Mouse (Mus musculus) liver, embryonic 14.5 days (tissue): ENCODE results near the gene Vkorc1l1. TPM values are rescaled to one million over a fixed set of nuclear protein-coding genes. Genes with fewer than 3 reads are reported as not detected.

Source experiments
- ATAC-seq: fragments of 200-750 bp; cut with Nextera tagmentation; 2 replicates; pipeline ENCODE4 v1.8.0; 2017; ENCODE audit warnings: moderate number of reproducible peaks, mild to moderate bottlenecking, moderate library complexity; ENCODE audit not compliant: insufficient read depth
- DNase-seq, 3 experiments: peaks; one replicate each; pipeline ENCODE4 v3.0.0-alpha.2; 2012 to 2013; ENCODE audit warnings: low read depth in 3 of 3, low spot score in 3 of 3
- H3K27ac ChIP-seq: fragments of 300-500 bp; sonication (generic); 2 replicates; pipeline ENCODE4 v1.5.1; 2014; ENCODE audit warnings: moderate library complexity, mild to moderate bottlenecking, control low read depth, inconsistent platforms
- H3K27me3 ChIP-seq: fragments of 300-500 bp; sonication (generic); 2 replicates; pipeline ENCODE4 v1.6.1; 2014; ENCODE audit warnings: mild to moderate bottlenecking, low read length, moderate library complexity; ENCODE audit not compliant: control insufficient read depth, insufficient read depth
- H3K36me3 ChIP-seq: fragments of 300-500 bp; sonication (generic); replicated peaks from 2 replicates; pipeline ENCODE4 v1.6.1; 2014; ENCODE audit warnings: low read depth; ENCODE audit not compliant: control insufficient read depth, insufficient read depth
- H3K4me1 ChIP-seq, 2 experiments: fragments of 200-500 bp in 1 of 2; fragments of 300-500 bp in 1 of 2; sonication (generic) in 1 of 2; replicated peaks; 2 replicates each; pipeline ENCODE4 v1.6.1; 2012 to 2014; ENCODE audit warnings: antibody characterized with exemption in 1 of 2, inconsistent platforms in 1 of 2, low read length in 1 of 2; ENCODE audit not compliant: control insufficient read depth in 2 of 2, insufficient read depth in 2 of 2
- H3K4me2 ChIP-seq: fragments of 300-500 bp; sonication (generic); 2 replicates; pipeline ENCODE4 v1.6.1; 2014; ENCODE audit warnings: low read depth, mild to moderate bottlenecking, control low read depth, moderate library complexity
- H3K4me3 ChIP-seq, 2 experiments: fragments of 200-500 bp in 1 of 2; fragments of 300-500 bp in 1 of 2; sonication (generic) in 1 of 2; 2 replicates each; pipeline ENCODE4 v1.5.1; 2012 to 2014; ENCODE audit warnings: low read depth in 2 of 2, low read length in 2 of 2, mild to moderate bottlenecking in 2 of 2, control low read depth in 1 of 2, inconsistent platforms in 1 of 2, moderate library complexity in 1 of 2; ENCODE audit not compliant: insufficient read depth in 1 of 2
- H3K9ac ChIP-seq: fragments of 300-500 bp; sonication (generic); replicated peaks from 2 replicates; pipeline ENCODE4 v1.6.1; 2014; ENCODE audit warnings: mild to moderate bottlenecking, control low read depth, moderate library complexity
- H3K9me3 ChIP-seq: fragments of 300-500 bp; sonication (generic); 2 replicates; pipeline ENCODE4 v1.6.1; 2016; ENCODE audit warnings: low read length, mixed read lengths; ENCODE audit not compliant: control insufficient read depth
- CTCF ChIP-seq: IDR thresholded peaks from 2 replicates; pipeline ENCODE4 v1.5.1; 2016; ENCODE audit warnings: antibody characterized with exemption, low read depth, control low read depth
- EP300 ChIP-seq: IDR thresholded peaks from 2 replicates; pipeline ENCODE4 v1.6.1; 2016; ENCODE audit warnings: antibody characterized with exemption, low read depth
- WGBS: fragments of 180-500 bp; shearing (Covaris S2); extraction: QIAGEN DNeasy Blood & Tissue Kit; methylation state at CpG from one replicate; pipeline ENCODE4 v1.1.7; 2014; ENCODE audit not compliant: insufficient replicate concordance; 5-methylcytosine and 5-hydroxymethylcytosine counted together
- polyA plus RNA-seq, 2 experiments: library from polyadenylated mRNA; depleted of rRNA in 1 of 2; stranded (reverse) in 1 of 2; unstranded in 1 of 2; fragments of >200 nt; fragmentation: Nextera tagmentation in 1 of 2; extraction: Ambion mirVana in 1 of 2; gene quantifications; 2 replicates each; pipeline versions ENCODE4 v1.2.1 to v1.2.3; 2012 to 2014

The Vkorc1l1 gene
- polyA plus RNA-seq, 2 experiments, result 16.6 to 17.5 TPM

- ATAC-seq (peak; percentile 88), DNase-seq (peak; percentile 79 to 89 (median 82))
- H3K9me3 ChIP-seq, result no peaks in the 10 kb centered on the region
- peak overlapping the region; percentile 71 for H3K4me2 ChIP-seq
- H3K4me3 ChIP-seq, result peak overlapping the region; percentile 54 to 71
- whole genome bisulfite sequencing, result under 1% methylated on average over 32 of the region's 32 CpGs
- peak overlapping the region; percentile 71 for H3K27ac ChIP-seq
- peak; percentile 94 for TF ChIP-seq CTCF
- TF ChIP-seq EP300, result no peak
- no peaks in the 10 kb centered on the region for H3K27me3 ChIP-seq
- H3K9ac ChIP-seq, result peak overlapping the region; percentile 49
- peaks cover 0 to 9% of the 10 kb centered on the region in 2 experiments for H3K4me1 ChIP-seq
- H3K36me3 ChIP-seq, result no peaks in the 10 kb centered on the region
Measured at GRCm38 (mm10) chr5:130023767-130024539, 82.2 kb downstream of the Vkorc1l1 start.

GRCm38 (mm10) chr5:130027134-130027533, 85.4 kb downstream of the Vkorc1l1 start:
- Histone ChIP-seq H3K27me3 (no peaks in the 10 kb centered on the region), H3K4me1 (peaks cover 0 to 16% of the 10 kb centered on the region in 2 experiments), H3K27ac (no peak overlapping the region), H3K4me3 (no peak overlapping the region), H3K9me3 (no peaks in the 10 kb centered on the region), H3K9ac (no peak overlapping the region), H3K4me2 (no peak overlapping the region), H3K36me3 (no peaks in the 10 kb centered on the region)
- ATAC-seq (no peak), DNase-seq (no peak)
- TF ChIP-seq CTCF, result no peak
- WGBS, result 48% methylated on average over 5 of the region's 5 CpGs

- peaks cover 0 to 16% of the 10 kb centered on the region in 2 experiments for H3K4me1 ChIP-seq
- TF ChIP-seq EP300, result no peak
- no peak for TF ChIP-seq CTCF
- no peaks in the 10 kb centered on the region for H3K36me3 ChIP-seq
- H3K27ac ChIP-seq, result no peak overlapping the region
- no peak overlapping the region for H3K4me3 ChIP-seq
- 69% methylated on average over 7 of the region's 7 CpGs for WGBS
- DNase-seq (no peak), ATAC-seq (no peak)
- no peak overlapping the region for H3K4me2 ChIP-seq
- H3K27me3 ChIP-seq, result no peaks in the 10 kb centered on the region
- H3K9ac ChIP-seq, result no peak overlapping the region
- H3K9me3 ChIP-seq, result no peaks in the 10 kb centered on the region
Measured at GRCm38 (mm10) chr5:130027696-130028095, 85.9 kb downstream of the Vkorc1l1 start.

- H3K4me2 ChIP-seq, result peak within 1 kb of the TSS; percentile 87
- 2% methylated on average over 51 of the region's 51 CpGs for WGBS
Measured at GRCm38 (mm10) chr5:130029142-130029897, 87.5 kb downstream of the Vkorc1l1 start, which contains the start of the genes Asl and Crcp. Gene Asl, minus strand, starts transcription at chr5:130029247. Gene Crcp, plus strand, starts transcription at chr5:130029290.

More at GRCm38 (mm10) chr5:130029142-130029897, 87.5 kb downstream of the Vkorc1l1 start, which contains the start of the genes Asl and Crcp:
- peak within 1 kb of the TSS; percentile 80 for H3K27ac ChIP-seq
- H3K4me3 ChIP-seq, result peak within 1 kb of the TSS; percentile 92 to 96
- H3K9me3 ChIP-seq, result no peaks in the 10 kb centered on the region
- TF ChIP-seq EP300 (no peak), CTCF (no peak)
- H3K27me3 ChIP-seq, result no peaks in the 10 kb centered on the region
- ATAC-seq, result peak; percentile 81
- peaks cover 6 to 22% of the 10 kb centered on the region in 2 experiments for H3K4me1 ChIP-seq
- DNase-seq, result peak; percentile 65 to 69 (median 66)
- peak within 1 kb of the TSS; percentile 91 for H3K9ac ChIP-seq
- no peaks in the 10 kb centered on the region for H3K36me3 ChIP-seq
